Mouse (Mus musculus) heart, postnatal 36 days (tissue): ENCODE results near the gene Upk3a. TPM values are rescaled to one million over a fixed set of nuclear protein-coding genes. Genes with fewer than 3 reads are reported as not detected.
"Not testable (repeated sequence)": the region's sequence is repeated elsewhere in the genome, so short reads cannot be mapped to it uniquely, and the experiment has no call there.

Source experiments
- DNase-seq, 2 experiments: peaks; one replicate each; pipeline ENCODE4 v3.0.0; 2021 to 2022
- intact Hi-C: fragments of 180-260 bp; cut with DNase I; formaldehyde crosslinking; loops from one replicate; pipeline ENCODE4 v1.15.1; 2025
- total RNA-seq, 2 experiments: library from RNA; stranded (reverse); gene quantifications; 2 replicates each; pipeline ENCODE4 v1.2.3; 2021

The Upk3a gene
- total RNA-seq, 2 experiments from 2014 or later: not detected

DNA sequence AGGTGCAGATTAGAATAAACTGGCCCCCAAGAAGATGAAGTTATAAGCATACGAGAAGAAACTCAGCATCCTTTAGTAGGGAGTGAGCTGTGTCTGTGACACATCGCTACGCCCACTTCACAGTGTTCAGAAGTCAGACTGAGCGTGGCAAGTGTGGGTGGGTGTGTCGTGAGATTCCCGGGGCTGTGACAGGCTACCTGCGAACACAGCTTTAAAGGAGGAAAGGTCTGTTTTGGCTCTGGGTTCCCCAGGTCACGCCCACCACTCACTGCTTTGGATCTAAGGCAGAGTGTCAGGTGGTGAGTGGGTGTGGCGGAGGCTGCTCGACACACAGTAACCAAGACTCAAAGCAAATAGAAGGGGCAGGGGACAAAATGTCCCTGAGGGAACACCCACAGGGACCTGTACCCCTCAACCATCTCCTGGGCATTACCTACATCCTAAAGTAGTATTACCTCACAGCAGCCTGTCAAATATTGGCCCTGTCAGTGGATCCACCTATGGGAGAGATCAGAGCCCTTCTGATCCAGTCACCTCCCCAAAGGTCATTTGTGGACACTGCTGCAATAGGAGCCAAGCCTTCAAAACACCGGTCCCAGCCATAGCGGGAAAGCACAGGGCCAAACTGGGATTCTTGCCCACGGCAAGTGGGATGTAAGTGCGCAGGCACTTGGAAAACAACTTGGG lies 19.0 kb upstream of the Upk3a start:
- intact Hi-C loops: no loop called here
- DNase-seq: no peak

DNA sequence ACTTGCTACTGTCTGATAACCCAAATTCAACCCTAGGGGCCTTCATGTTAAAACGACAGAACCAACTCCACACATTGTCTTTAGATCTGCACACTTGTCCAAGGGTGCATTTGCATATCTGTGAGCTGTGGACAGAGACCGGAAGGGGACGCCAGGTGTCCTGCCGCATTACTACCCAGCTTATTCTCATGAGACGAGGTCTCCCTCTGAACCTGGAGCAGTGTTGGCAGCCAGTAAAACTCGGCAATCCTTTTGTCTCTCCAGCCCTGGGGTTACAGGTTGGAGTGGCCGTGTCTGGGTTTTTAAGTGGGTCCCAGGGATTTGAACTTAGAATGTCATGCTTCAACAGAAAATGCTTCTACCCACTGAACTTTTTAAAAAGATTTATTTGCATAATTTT lies 17.0 kb upstream of the Upk3a start:
- no peak for DNase-seq
- intact Hi-C loops: loop anchor here (2.0 to 5.0 kb wide), 2 partner anchors 43 to 247 kb away; no protein-coding TSS in a partner anchor

GRCm38 (mm10) chr15:85000984-85001982 lies 15.7 kb upstream of the Upk3a start:
- intact Hi-C loops: loop anchor here (1.0 to 5.0 kb wide), 3 partner anchors 42 to 246 kb away; no protein-coding TSS in a partner anchor
- DNase-seq: peak; percentile 82 to 87

DNA sequence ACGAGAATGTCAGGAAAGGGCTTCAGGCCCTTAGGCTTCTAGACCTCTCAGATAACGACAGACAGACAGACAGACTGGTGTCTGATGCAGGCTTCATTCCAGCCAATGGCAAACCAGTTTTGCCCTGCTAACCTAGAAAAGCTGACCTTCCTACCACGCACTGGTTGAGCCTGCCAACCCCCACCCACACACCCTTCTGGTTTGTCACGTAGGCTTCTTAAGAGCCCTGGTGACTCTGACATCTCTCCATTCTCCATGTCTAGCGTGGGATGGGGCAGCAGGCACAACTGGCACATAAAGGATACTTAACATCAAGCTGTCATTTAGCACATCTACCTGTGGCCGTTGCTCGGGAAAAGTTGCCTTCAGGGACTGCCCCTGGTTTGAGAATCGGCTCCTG lies 7.3 kb upstream of the Upk3a start:
- no peak for DNase-seq
- intact Hi-C loops: no loop called here

GRCm38 (mm10) chr15:85011895-85012661 lies 4.9 kb upstream of the Upk3a start:
- no peak for DNase-seq
- intact Hi-C loops: no loop called here

DNA sequence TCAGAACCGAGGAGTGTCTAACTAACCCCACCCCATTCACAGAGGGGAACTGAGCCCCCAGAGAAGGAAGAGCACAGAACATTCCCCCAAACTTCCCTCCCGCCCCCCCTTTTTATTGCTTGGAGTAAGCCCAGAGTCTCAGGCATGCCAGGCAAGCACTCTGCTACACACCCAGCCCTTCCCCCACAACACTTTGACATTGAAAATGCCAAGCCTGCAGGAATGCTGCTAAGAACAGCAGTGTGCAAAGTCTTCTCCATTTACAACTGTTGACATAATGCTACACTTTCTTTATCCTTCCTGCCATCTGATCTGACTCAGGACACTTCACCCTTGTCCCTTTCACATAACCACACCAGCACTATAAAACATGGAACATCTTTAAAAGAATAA lies 4.3 kb upstream of the Upk3a start:
- intact Hi-C loops: no loop called here
- no peak for DNase-seq

DNA sequence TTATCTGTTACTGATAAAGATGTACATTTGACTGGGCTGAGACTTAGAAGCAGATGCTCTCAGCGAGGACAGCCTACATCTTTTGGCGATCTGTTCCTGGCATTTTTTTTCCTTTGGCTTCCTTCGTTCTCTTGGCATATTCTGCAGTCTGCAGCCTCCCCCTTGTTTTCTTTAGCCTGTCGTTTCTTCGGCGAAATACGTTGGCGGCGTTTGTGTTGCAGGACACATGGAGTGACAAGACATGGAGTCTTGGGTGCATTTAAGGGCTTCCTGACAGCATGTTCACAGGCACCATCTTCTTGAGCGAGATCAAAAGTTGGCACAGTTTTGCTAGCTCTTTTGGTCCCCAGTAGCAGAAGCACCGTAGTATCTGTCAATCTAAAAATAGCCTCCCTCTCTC lies 1.2 kb upstream of the Upk3a start:
- intact Hi-C loops: no loop called here
- DNase-seq: no peak

- intact Hi-C loops: no loop called here
- peak in 1 of 2 experiments; percentile 41 for DNase-seq
These were observed 5.3 kb downstream of the Upk3a start for GRCm38 (mm10) chr15:85022211-85022610.

DNA sequence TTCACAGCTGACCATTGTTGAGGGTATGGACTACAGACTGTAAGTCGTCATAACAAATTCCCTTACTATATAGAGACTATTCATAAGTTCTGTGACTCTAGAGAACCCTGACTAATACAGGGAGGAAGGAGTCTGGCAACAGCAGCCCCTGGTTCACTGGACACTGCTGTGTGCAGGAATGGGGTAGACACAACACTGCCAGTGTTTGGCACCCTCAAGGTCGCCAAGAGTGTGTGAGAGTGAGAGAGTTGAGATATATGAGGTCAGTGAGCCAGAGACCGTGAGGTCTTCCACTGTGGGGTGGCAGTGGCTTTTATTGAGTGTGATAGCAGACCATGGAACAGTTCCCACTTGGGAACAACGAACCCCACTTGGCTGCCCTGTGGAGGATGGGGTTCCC lies 9.3 kb downstream of the Upk3a start:
- no peak for DNase-seq
- intact Hi-C loops: no loop called here

DNA sequence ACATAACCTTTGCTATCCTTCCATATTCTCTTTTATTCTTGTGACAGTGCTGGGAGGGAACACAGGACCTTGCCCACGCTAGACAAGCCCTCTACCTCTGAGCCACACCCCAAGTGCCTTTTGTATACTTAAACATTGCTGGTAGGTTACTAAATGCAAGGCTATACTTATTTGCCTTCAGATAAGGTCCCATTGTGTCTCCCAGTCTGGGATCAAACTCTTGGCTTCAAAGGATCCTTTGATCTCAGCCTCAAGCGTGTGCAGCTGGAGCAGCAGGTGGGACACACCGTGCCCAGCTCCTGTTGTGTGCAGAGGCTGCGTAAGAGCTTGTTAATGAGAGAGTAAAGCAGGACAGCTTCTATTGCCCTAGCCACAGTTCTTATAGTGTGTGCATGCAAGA lies 10.8 kb downstream of the Upk3a start:
- intact Hi-C loops: no loop called here
- no peak for DNase-seq

GRCm38 (mm10) chr15:85028648-85029047 lies 11.7 kb downstream of the Upk3a start, which contains the start of gene Fam118a:
Fam118a (plus strand) TSS chr15:85028948.
- DNase-seq, intact Hi-C loops: not testable (repeated sequence)

DNA sequence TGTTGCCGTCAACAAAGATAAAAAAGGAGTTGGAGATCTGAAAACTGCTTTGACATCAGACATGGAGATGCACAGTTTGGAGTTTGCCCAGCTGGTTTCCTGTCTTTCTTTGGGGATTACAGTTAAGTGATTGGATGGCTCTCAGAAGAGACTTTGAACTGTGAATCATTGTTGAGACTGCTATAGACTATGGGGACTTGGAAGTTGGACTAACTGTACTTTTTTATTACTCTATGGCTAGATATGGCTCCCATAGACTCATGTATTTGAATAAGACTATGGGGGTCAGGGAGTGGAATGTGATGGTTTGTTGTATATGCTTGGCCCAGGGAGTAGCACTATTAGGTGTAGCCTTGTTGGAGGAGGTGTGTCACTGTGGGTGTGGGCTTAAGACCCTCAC lies 13.7 kb downstream of the Upk3a start:
- intact Hi-C loops: not testable (repeated sequence)

GRCm38 (mm10) chr15:85031866-85032265 lies 14.9 kb downstream of the Upk3a start:
- DNase-seq: no peak
- intact Hi-C loops: no loop called here

More for the DNA sequence above, 13.7 kb downstream of the Upk3a start:
- not testable (repeated sequence) for DNase-seq

GRCm38 (mm10) chr15:85033916-85034315 lies 17.0 kb downstream of the Upk3a start:
- DNase-seq, intact Hi-C loops: not testable (repeated sequence)

DNA sequence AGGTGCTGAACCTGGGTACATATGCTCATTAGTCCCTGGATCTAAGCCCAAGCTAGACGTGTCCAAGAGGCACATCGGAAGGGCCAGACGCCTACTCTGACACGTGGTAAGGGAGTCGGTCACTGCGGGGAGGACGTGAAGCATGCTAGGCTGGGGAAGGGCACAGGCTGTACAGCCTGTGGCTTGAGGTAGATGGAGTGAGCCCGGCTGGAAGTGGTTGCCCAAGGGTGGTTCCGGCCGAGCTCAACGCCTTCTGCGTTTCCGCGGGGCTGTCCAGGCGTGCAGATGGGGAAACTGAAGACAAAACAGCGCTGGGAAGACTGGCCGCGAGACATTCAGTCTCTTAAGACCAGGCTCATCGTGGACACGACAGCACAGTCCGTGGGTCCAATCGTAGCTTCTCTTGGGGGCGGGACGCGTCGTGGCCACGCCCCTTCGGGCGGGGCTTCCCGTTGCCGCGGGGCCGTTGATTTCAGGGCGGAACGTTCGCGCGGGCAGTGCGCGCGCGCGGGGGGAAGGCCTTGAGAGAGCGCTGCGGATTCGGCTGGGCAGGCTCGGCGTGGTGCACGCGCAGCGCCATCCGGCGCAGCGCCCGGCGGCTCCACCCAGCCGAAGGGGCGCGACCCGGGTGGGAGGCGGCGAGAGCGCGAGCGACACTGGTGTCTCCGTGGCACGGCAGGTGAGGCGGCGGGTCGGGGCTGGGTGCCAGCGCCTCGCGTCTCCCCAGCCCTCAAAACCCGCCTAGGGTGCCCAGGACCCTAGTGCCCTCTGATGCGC lies 19.8 kb downstream of the Upk3a start:
- peak; percentile 98 to 99 for DNase-seq
- intact Hi-C loops: loop anchor here (5.0 kb wide), 1 partner anchor 179 kb away; the partner anchor contains the start of gene Phf21b

GRCm38 (mm10) chr15:85037343-85037690 lies 20.4 kb downstream of the Upk3a start:
- intact Hi-C loops: loop anchor here (5.0 kb wide), 1 partner anchor 180 kb away; the partner anchor contains the start of gene Phf21b
- no peak for DNase-seq

- intact Hi-C loops: loop anchor here (2.0 kb wide), 1 partner anchor 41 kb away; no protein-coding TSS in a partner anchor
- DNase-seq: no peak
These were observed 24.7 kb downstream of the Upk3a start for GRCm38 (mm10) chr15:85041546-85042225.

DNA sequence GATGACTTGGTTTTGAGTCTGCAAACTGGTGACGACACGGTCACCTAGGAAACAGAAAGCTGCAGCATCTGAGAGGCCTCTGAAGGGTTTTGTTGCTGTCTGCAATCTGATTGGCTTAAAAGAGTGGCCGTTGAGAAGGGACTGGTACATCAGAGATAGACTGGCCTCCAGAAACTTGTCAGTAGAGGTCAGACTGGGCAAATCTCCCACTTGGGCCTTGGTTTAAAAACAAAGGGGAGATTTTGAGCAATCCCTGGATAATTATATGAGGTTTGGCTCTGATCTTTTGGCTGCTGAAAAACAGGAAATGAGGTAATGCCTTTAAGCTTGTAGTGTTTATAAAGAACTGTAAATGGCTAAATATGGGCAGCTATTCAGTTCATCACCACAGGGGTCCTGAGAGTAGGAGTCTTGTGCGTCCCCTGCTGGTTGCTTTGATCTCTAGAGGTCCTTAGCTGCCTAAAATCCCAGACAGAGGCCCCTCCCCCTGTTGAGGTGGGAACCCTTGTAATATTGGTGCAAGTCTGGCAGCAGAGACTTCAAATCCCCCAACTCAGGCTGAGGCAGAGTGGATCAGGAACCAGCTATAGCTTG lies 25.5 kb downstream of the Upk3a start:
- peak; percentile 63 to 71 for DNase-seq
- intact Hi-C loops: loop anchor here (2.0 kb wide), 1 partner anchor 42 kb away; no protein-coding TSS in a partner anchor

DNA sequence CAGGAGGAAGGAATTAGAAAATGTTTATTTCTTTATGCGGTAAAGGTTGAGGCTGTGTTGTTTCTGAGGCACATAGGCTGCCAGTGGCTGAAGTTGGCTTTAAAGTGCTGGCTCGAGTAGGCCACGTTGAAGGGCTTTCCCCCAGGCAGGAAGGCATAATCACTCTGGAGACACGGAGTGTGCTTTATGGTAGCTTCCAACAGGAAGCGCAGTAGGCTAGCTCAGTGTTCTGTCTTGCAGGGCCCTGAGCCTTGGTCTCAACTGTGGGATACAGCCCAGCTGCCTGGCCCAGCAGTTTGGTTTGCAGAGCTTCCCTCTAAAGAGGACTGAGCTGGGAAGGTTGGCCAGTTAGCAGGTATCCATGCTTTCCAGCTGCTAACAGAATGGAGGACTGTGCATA lies 26.2 kb downstream of the Upk3a start:
- DNase-seq: no peak
- intact Hi-C loops: loop anchor here (2.0 kb wide), 1 partner anchor 42 kb away; no protein-coding TSS in a partner anchor
